Mouse (Mus musculus) heart, postnatal 25 days (tissue): ENCODE data around the gene Nxf1. TPM values are rescaled to one million over a fixed set of nuclear protein-coding genes. Genes with fewer than 3 reads are reported as not detected.

ENCODE experiments used
- DNase-seq: peaks from one replicate; pipeline ENCODE4 v3.0.0; 2022; ENCODE audit warnings: low spot score
- intact Hi-C: fragments of 180-260 bp; cut with DNase I; formaldehyde crosslinking; loops from one replicate; pipeline ENCODE4 v1.15.1; 2025
- microRNA-seq: library from miRNA; unstranded; fragments of <30 nt; microRNA quantifications from one replicate; pipeline ENCODE4 v1.2.0, GENCODE M21; 2022
- total RNA-seq, 2 experiments: library from RNA; stranded (reverse); gene quantifications; 2 replicates each; pipeline ENCODE4 v1.2.3; 2021

The Nxf1 gene
- total RNA-seq, 2 experiments from 2014 or later, result 37.5 to 48.1 TPM

DNA sequence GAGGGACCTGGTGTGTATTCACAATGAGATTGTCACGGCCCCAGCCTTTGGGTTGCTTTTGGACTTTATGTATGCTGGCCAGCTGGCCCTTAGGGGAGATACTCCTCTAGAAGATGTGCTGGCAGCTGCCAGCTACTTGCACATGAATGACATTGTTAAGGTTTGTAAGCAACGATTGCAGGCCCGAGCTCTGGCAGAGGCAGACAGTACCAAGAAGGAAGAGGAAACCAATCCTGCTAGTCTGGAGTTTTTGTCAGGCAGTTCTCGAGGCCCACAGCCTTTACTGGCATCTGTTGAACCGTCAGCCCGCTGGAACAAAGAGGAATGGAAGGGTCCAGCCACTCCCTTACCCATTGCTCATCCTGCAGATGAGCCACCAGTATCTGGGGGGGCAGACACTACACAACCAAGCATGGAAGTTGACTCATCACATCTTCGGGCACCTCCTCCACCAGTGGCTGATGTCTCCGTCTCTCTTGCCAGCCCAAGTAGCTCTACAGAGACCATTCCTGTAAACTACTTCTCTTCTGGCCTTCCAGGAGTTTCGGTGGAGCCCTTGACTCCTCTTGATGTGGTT lies 46.4 kb downstream of the Nxf1 start:
- intact Hi-C loops, result no loop called here
- no peak for DNase-seq

DNA sequence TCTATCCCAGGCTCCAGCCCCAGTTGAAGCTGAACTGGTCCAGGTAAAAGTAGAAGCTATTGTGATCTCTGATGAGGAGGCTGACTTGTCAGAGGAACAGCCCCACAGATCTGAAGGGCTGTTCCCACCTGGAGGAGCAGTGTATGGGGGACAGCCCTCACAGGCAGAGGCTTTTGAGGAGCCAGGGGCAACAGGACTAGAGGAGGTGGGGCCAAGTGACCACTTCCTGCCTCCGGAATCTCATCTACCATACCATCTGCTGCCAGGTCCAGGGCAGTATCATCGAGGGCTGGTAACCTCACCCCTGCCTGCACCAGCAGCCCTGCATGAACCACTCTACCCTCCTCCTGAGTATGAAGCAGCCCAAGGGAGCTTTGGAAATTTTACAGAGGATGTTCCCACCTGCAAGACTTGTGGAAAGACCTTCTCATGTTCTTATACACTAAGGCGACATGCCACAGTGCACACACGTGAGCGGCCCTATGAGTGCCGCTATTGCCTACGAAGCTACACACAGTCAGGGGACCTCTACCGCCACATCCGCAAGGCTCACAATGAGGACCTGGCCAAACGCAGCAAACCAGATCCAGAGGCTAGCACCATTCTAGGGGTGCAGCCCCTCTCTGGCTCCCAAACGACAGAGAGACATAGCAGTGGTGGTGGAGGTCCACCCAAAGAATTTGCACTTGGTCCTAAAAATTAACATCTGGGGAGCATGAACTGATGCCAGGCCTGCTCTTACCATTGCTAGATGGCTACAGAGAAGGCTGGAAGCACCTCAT lies 47.2 kb downstream of the Nxf1 start:
- DNase-seq, result no peak
- intact Hi-C loops, result no loop called here

DNA sequence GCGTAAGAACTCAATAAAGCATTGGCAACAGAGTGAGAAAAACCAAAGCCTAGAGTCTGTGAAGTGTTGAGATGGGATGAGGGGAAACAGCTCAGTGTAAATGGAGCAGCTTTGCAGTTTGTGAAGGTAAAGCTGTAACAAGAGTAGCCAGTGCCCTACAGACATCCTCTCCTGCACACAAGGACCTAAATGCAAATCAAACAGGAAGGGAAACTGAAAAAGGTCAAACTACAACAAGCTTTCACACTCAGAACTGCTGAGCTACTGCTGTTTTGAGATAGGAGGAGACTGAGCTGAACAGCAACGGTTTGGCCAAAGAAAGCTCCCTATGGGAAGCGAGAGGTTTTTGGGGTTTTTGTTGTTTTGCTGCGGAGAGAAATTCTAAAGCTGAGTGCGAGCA lies 49.9 kb downstream of the Nxf1 start:
- intact Hi-C loops, result no loop called here
- no peak for DNase-seq

DNA sequence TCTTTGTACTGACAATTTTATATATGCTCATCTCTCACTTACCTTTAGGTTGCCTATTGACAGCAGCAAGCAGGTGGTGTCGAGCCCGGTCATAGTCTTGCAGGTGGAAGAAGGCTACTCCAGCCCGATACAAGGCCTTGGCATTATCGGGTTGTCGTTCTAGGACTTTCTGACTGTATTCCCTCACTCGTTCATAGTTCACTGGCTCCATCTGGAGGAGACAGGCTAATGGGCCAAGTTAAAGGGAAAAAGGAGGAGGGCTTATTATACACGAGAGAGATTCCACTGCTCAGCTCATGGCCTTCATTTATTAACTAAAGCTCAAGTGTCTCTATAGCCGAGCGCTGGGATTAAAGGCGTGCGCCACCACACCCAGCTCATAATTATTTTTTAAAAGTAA lies 58.9 kb downstream of the Nxf1 start:
- intact Hi-C loops, result loop anchor here (5.0 kb wide), 1 partner anchor 94 kb away; the partner anchor contains the start of gene Slc3a2
- DNase-seq, result no peak

DNA sequence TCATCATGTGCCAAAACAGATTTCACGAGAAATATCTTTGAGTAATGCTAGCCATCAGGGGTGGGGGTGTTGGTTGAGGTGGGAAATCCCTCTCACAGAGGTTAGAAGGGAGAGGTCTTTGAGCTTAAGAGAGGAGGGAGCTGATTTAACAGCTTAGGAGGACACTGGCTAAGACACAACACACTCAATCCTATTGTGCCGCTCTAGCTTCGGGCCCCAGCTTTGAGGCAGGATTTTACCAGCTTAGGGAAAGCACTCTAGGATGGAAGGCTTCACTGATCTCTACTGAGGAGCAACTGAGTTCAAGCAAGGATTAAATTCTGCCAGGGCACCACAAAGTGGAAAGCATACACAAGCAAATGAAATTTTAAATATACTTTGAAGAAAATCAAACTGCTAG lies 60.1 kb downstream of the Nxf1 start:
- intact Hi-C loops, result loop anchor here (5.0 kb wide), 1 partner anchor 95 kb away; the partner anchor contains the start of gene Slc3a2
- no peak for DNase-seq

DNA sequence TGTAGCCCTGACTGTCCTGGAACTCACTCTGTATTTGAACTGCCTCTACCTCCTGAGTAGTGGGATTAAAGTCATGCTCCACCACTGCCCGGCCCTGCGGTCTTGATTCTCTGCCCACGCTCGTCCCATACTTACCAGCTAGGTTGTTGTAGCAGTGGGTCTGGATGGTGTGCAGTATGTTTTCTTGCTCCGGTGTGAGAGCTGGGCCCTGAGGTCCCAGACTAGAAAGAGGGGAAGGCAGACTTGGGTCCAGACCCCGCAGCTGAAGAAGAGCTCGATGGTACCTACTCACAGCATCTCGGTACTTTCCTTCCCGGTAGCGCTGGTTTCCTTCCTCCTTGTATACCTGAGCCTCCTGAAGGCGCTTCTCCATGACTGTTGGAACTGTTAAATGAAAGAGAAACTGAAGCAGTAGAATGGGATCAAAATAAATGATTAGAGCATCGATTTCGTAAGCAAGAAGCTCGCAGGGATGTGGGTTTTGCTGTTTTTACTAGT lies 61.5 kb downstream of the Nxf1 start:
- intact Hi-C loops, result loop anchor here (2.0 to 5.0 kb wide), 2 partner anchors 20 to 96 kb away; partner anchors contain the start of genes Polr2g and Slc3a2
- DNase-seq, result no peak

DNA sequence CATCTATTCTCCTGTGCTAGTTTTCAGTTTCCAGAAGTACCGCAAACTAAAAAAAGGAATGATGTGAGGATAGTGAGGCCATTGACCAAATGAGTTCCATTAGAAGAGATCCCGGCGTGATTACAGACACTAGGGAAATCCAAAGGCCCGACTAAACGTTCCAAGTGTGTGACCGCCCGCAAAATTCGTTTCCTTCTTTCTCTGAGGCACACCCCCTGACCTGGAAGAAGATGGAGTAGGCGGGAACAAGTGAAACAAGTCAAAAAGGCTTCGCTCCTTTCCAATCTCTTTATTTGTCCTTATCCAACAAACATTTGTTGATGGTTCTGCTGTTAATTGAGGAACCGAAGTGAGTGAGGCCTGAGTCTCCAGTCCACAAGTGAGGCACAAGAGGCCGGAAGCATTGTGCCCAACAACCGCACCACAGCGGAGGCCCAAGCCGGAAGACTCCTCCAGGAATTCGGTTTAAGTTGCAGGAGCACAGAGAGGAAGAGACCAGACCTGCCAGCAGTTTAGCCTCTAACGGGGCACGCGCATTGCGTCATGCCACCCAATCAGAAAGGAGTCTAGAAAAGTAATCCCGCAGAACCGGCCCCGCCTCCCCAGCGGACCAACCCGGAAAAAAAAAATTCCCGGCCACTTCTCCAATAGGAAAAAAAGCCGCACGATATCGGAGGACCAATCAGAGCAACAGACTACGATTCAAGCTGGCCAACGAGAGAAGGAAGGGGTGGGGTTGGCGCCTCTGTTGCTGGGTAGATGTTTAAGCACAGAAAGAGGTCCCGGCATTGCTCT lies 62.1 kb downstream of the Nxf1 start, which contains the start of gene Ttc9c:
TSS of gene Ttc9c (minus strand) at position 533 of the 795 bp plus-strand sequence.
- peak; percentile 95 for DNase-seq
- intact Hi-C loops, result loop anchor here (2.0 to 5.0 kb wide), 2 partner anchors 20 to 97 kb away; partner anchors contain the start of genes Polr2g and Slc3a2

DNA sequence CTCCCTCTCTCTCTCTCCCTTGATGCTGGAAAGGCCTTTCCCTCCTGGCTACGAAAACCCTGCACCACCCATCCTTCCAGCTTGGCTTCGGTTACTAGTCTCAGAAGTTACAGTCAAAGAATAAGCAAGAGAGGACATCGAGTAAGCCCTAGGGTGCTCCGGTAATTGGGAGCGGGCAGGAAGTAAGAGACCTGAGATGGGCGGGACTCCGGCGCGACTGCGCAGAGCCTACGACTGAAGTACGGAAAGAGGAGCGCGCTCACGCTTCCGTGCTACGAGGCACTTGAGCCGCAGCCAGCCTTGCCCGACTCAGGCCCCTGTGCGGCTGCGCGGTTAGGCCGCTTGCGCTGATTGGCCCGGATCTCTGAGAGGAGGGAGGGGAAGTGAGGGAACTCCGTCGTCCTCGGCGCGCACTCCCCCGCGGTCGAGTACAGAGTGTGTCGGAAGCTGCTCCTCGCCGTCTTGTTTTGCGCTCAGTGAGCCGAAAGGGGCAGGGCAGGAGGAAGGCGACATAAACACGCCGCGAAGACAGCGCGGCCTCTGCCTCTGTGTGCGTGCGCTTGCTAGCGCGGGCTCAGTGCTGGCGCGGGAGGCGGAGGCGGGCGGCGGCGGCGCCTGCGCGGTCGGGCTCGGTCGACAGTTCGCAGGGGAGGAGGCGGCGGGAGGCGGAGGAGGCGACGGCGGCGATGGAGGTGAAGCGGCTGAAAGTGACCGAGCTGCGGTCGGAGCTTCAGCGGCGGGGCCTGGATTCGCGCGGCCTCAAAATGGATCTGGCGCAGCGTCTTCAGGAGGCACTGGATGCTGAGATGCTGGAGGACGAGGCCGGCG lies 62.9 kb downstream of the Nxf1 start, which contains the start of gene Hnrnpul2:
TSS of gene Hnrnpul2 (plus strand) at position 415 of the 828 bp plus-strand sequence.
- peak; percentile 99 for DNase-seq
- intact Hi-C loops, result loop anchor here (2.0 to 5.0 kb wide), 2 partner anchors 21 to 98 kb away; partner anchors contain the start of genes Polr2g and Slc3a2

Small RNA genes lying within 50 kb of the gene (microRNA-seq; reads per million reads assigned to microRNA genes)
- not detected for gene Mir6992

Other genes starting within 250 kb of the Nxf1 start
- gene Slc22a8, start 165.8 kb upstream of the Nxf1 start, total RNA-seq, result not detected
- gene Slc22a6, start 139.0 kb upstream of the Nxf1 start, total RNA-seq, result not detected
- not detected for gene Chrm1, start 93.3 kb upstream of the Nxf1 start, total RNA-seq
- gene Slc3a2, start 33.7 kb upstream of the Nxf1 start, total RNA-seq, result 10 to 100 TPM; 36.1 to 38.0 TPM
- gene Wdr74, start 21.2 kb upstream of the Nxf1 start, total RNA-seq, result 10 to 100 TPM; 17.9 to 18.9 TPM
- not detected for gene 1700092M07Rik, start 16.4 kb upstream of the Nxf1 start, total RNA-seq
- 10 to 100 TPM; 27.6 to 31.0 TPM for gene Stx5a, start 15.7 kb upstream of the Nxf1 start, total RNA-seq
- gene Tmem223, start 13.9 kb downstream of the Nxf1 start, total RNA-seq, result 100 to 1,000 TPM; 108 to 110 TPM
- 10 to 100 TPM; 14.8 to 16.4 TPM for gene Tmem179b, start 17.4 kb downstream of the Nxf1 start, total RNA-seq
- gene Taf6l, start 29.3 kb downstream of the Nxf1 start, total RNA-seq, result 1 to 10 TPM; 7.4 to 7.6 TPM
- 10 to 100 TPM; 53.4 to 62.4 TPM for gene Polr2g, start 41.5 kb downstream of the Nxf1 start, total RNA-seq
- 1 to 10 TPM; 1.9 to 2.1 TPM for gene Zbtb3, start 45.5 kb downstream of the Nxf1 start, total RNA-seq
- gene Ttc9c, start 62.3 kb downstream of the Nxf1 start, total RNA-seq, result 10 to 100 TPM; 12.5 to 15.8 TPM
- 10 to 100 TPM; 42.5 to 49.4 TPM for gene Hnrnpul2, start 62.9 kb downstream of the Nxf1 start, total RNA-seq
- not detected for gene AC129217.1, start 72.7 kb downstream of the Nxf1 start, total RNA-seq
- gene Bscl2, start 80.4 kb downstream of the Nxf1 start, total RNA-seq, result 10 to 100 TPM; 23.9 to 24.0 TPM
- gene Gng3, start 82.1 kb downstream of the Nxf1 start, total RNA-seq, result not detected
- 1 to 10 TPM; 3.3 to 4.9 TPM for gene Lrrn4cl, start 93.7 kb downstream of the Nxf1 start, total RNA-seq
- gene Ubxn1, start 114.4 kb downstream of the Nxf1 start, total RNA-seq, result 100 to 1,000 TPM; 113 to 124 TPM
- gene Uqcc3, start 123.8 kb downstream of the Nxf1 start, total RNA-seq, result 10 to 100 TPM; 59.3 to 60.1 TPM
- 1 to 10 TPM; 1.4 to 5.9 TPM for gene Lbhd1, start 126.7 kb downstream of the Nxf1 start, total RNA-seq
- gene Gm49403, start 126.9 kb downstream of the Nxf1 start, total RNA-seq, result not detected
- 10 to 100 TPM; 17.6 to 19.8 TPM for gene 1810009A15Rik, start 131.8 kb downstream of the Nxf1 start, total RNA-seq
- 1 to 10 TPM in 1 of 2 experiments, under 1 TPM in 1; 0.68 to 2.0 TPM for gene Gm49416, start 131.9 kb downstream of the Nxf1 start, total RNA-seq
- 10 to 100 TPM; 11.2 to 11.8 TPM for gene Ints5, start 135.9 kb downstream of the Nxf1 start, total RNA-seq
- gene Ganab, start 141.0 kb downstream of the Nxf1 start, total RNA-seq, result 10 to 100 TPM; 55.6 to 58.7 TPM
- gene B3gat3, start 163.3 kb downstream of the Nxf1 start, total RNA-seq, result 10 to 100 TPM; 35.9 to 36.7 TPM
- gene Rom1, start 172.3 kb downstream of the Nxf1 start, total RNA-seq, result 10 to 100 TPM; 22.0 to 23.6 TPM
- gene Eml3, start 172.5 kb downstream of the Nxf1 start, total RNA-seq, result 1 to 10 TPM; 8.9 to 9.1 TPM
- 10 to 100 TPM; 29.5 to 32.3 TPM for gene Mta2, start 184.8 kb downstream of the Nxf1 start, total RNA-seq
- 1 to 10 TPM; 7.2 to 8.8 TPM for gene Tut1, start 196.8 kb downstream of the Nxf1 start, total RNA-seq
- 100 to 1,000 TPM; 241 to 256 TPM for gene Eef1g, start 210.0 kb downstream of the Nxf1 start, total RNA-seq
- 100 to 1,000 TPM; 283 to 326 TPM for gene Ahnak, start 232.2 kb downstream of the Nxf1 start, total RNA-seq